Mouse (Mus musculus) stomach, postnatal 0 days (tissue): ENCODE measurements around the gene Mrpl58. TPM values are rescaled to one million over a fixed set of nuclear protein-coding genes. Genes with fewer than 3 reads are reported as not detected.

Experiments
- ATAC-seq: fragments of 200-750 bp; cut with Nextera tagmentation; 2 replicates; pipeline ENCODE4 v1.8.0; 2017; ENCODE audit not compliant: low FRiP score, low TSS enrichment
- DNase-seq: peaks from one replicate; pipeline ENCODE4 v3.0.0-alpha.2; 2016; ENCODE audit warnings: low spot score
- H3K27ac ChIP-seq: fragments of 300-500 bp; sonication (generic); replicated peaks from 2 replicates; pipeline ENCODE4 v1.5.1; 2014; ENCODE audit warnings: mild to moderate bottlenecking, control low read depth
- H3K27me3 ChIP-seq: fragments of 300-500 bp; sonication (generic); 2 replicates; pipeline ENCODE4 v1.6.1; 2014; ENCODE audit warnings: low read length; ENCODE audit not compliant: control insufficient read depth, insufficient read depth
- H3K36me3 ChIP-seq: fragments of 300-500 bp; sonication (generic); 2 replicates; pipeline ENCODE4 v1.6.1; 2014; ENCODE audit warnings: low read length, mixed read lengths; ENCODE audit not compliant: control insufficient read depth, insufficient read depth
- H3K4me1 ChIP-seq: fragments of 300-500 bp; sonication (generic); replicated peaks from 2 replicates; pipeline ENCODE4 v1.6.1; 2014; ENCODE audit warnings: antibody characterized with exemption; ENCODE audit not compliant: control insufficient read depth, insufficient read depth
- H3K4me2 ChIP-seq: fragments of 300-500 bp; sonication (generic); replicated peaks from 2 replicates; pipeline ENCODE4 v1.6.1; 2014; ENCODE audit warnings: low read depth, mild to moderate bottlenecking, control low read depth, moderate library complexity
- H3K4me3 ChIP-seq: fragments of 300-500 bp; sonication (generic); 2 replicates; pipeline ENCODE4 v1.5.1; 2014; ENCODE audit warnings: low read depth, low read length, control low read depth
- H3K9ac ChIP-seq: fragments of 300-500 bp; sonication (generic); 2 replicates; pipeline ENCODE4 v1.6.1; 2014; ENCODE audit warnings: mild to moderate bottlenecking, low read length, control low read depth, mixed read lengths
- H3K9me3 ChIP-seq: fragments of 300-500 bp; sonication (generic); 2 replicates; pipeline ENCODE4 v1.6.1; 2016; ENCODE audit warnings: low read length; ENCODE audit not compliant: control insufficient read depth
- CTCF ChIP-seq: IDR thresholded peaks from 2 replicates; pipeline ENCODE4 v1.5.1; 2016; ENCODE audit warnings: antibody characterized with exemption, low read depth, mild to moderate bottlenecking, moderate library complexity
- EP300 ChIP-seq: optimal IDR thresholded peaks from 2 replicates; pipeline ENCODE3; 2016; ENCODE audit warnings: antibody characterized with exemption
- WGBS: fragments of 180-500 bp; shearing (Covaris S2); extraction: QIAGEN DNeasy Blood & Tissue Kit; methylation state at CpG from one replicate; pipeline ENCODE4 v1.1.7; 2014; 5-methylcytosine and 5-hydroxymethylcytosine counted together
- microRNA-seq: library from miRNA; unstranded; fragments of <30 nt; microRNA quantifications from one replicate; pipeline ENCODE4, GENCODE M21; 2016
- polyA plus RNA-seq: library from polyadenylated mRNA; unstranded; fragments of >200 nt; fragmentation: Nextera tagmentation; extraction: Ambion mirVana; gene quantifications from 2 replicates; pipeline ENCODE4 v1.2.1, GENCODE M21; 2015

Gene Mrpl58
- polyA plus RNA-seq, 1 experiment from 2014 or later, result 144 TPM

GRCm38 (mm10) chr11:115457405-115457804, 53.9 kb downstream of the Mrpl58 start:
- H3K4me2 ChIP-seq, result no peak overlapping the region
- no peak overlapping the region for H3K4me3 ChIP-seq
- H3K9ac ChIP-seq, result no peak overlapping the region
- H3K27me3 ChIP-seq, result no peaks in the 10 kb centered on the region
- H3K36me3 ChIP-seq, result no peaks in the 10 kb centered on the region
- 38% methylated on average over 6 of the region's 6 CpGs for WGBS
- H3K27ac ChIP-seq, result no peak overlapping the region
- DNase-seq, result no peak
- no peaks in the 10 kb centered on the region for H3K9me3 ChIP-seq
- TF ChIP-seq EP300, result no peak
- no peak for TF ChIP-seq CTCF
- H3K4me1 ChIP-seq, result no peaks in the 10 kb centered on the region
- ATAC-seq, result no peak

- Histone ChIP-seq H3K4me3 (no peak overlapping the region), H3K9ac (no peak overlapping the region), H3K36me3 (no peaks in the 10 kb centered on the region), H3K4me1 (no peaks in the 10 kb centered on the region), H3K4me2 (no peak overlapping the region), H3K27me3 (no peaks in the 10 kb centered on the region), H3K9me3 (no peaks in the 10 kb centered on the region), H3K27ac (no peak overlapping the region)
- ATAC-seq, result no peak
- WGBS, result 25% methylated on average over 8 of the region's 8 CpGs
- no peak for DNase-seq
- TF ChIP-seq CTCF (no peak), EP300 (no peak)
Measured at GRCm38 (mm10) chr11:115460976-115461375, 57.4 kb downstream of the Mrpl58 start.

- Histone ChIP-seq H3K27me3 (no peaks in the 10 kb centered on the region), H3K4me3 (no peak overlapping the region), H3K9me3 (no peaks in the 10 kb centered on the region), H3K36me3 (no peaks in the 10 kb centered on the region), H3K4me2 (no peak overlapping the region), H3K27ac (peak overlapping the region; percentile 45; the same call in 1 of the 2 replicates), H3K4me1 (no peaks in the 10 kb centered on the region), H3K9ac (no peak overlapping the region)
- WGBS, result 49% methylated on average over 5 of the region's 5 CpGs
- DNase-seq (no peak), ATAC-seq (no peak)
- no peak for TF ChIP-seq EP300
Measured at GRCm38 (mm10) chr11:115461846-115462242, 58.3 kb downstream of the Mrpl58 start.

Small RNA genes within 50 kb of the gene (microRNA-seq; reads per million reads assigned to microRNA genes)
- not detected for gene Mir3968

Other genes starting within 250 kb of the Mrpl58 start
- gene Slc9a3r1, start 240.4 kb upstream of the Mrpl58 start, polyA plus RNA-seq, result 104 and 109 TPM in 2 replicates
- gene Tmem104, start 216.3 kb upstream of the Mrpl58 start, polyA plus RNA-seq, result 6.3 and 8.2 TPM in 2 replicates
- 17.7 and 18.1 TPM in 2 replicates for gene Nat9, start 215.9 kb upstream of the Mrpl58 start, polyA plus RNA-seq
- gene Grin2c, start 136.5 kb upstream of the Mrpl58 start, polyA plus RNA-seq, result not detected in 2 replicates
- 6.7 and 7.3 TPM in 2 replicates for gene Fdxr, start 126.7 kb upstream of the Mrpl58 start, polyA plus RNA-seq
- gene Fads6, start 106.1 kb upstream of the Mrpl58 start, polyA plus RNA-seq, result 1.3 and 1.5 TPM in 2 replicates
- gene Otop2, start 96.6 kb upstream of the Mrpl58 start, polyA plus RNA-seq, result 4.2 and 4.7 TPM in 2 replicates
- 0.34 and 0.36 TPM in 2 replicates for gene Ush1g, start 81.7 kb upstream of the Mrpl58 start, polyA plus RNA-seq
- gene Otop3, start 69.0 kb upstream of the Mrpl58 start, polyA plus RNA-seq, result 20.5 and 21.0 TPM in 2 replicates
- 37.5 and 42.7 TPM in 2 replicates for gene Hid1, start 36.0 kb upstream of the Mrpl58 start, polyA plus RNA-seq
- 3.9 and 4.1 TPM in 2 replicates for gene Cdr2l, start 21.8 kb upstream of the Mrpl58 start, polyA plus RNA-seq
- 883 and 916 TPM in 2 replicates for gene Atp5h, start 16.2 kb downstream of the Mrpl58 start, polyA plus RNA-seq
- 11.6 and 13.0 TPM in 2 replicates for gene Kctd2, start 16.4 kb downstream of the Mrpl58 start, polyA plus RNA-seq
- gene Trim80, start 36.8 kb downstream of the Mrpl58 start, polyA plus RNA-seq, result 0.10 and 0.13 TPM in 2 replicates
- gene Slc16a5, start 58.7 kb downstream of the Mrpl58 start, polyA plus RNA-seq, result 14.4 and 17.3 TPM in 2 replicates
- gene Armc7, start 71.9 kb downstream of the Mrpl58 start, polyA plus RNA-seq, result 6.3 and 6.5 TPM in 2 replicates
- gene Nt5c, start 88.1 kb downstream of the Mrpl58 start, polyA plus RNA-seq, result 145 and 152 TPM in 2 replicates
- 356 and 371 TPM in 2 replicates for gene Jpt1, start 110.6 kb downstream of the Mrpl58 start, polyA plus RNA-seq
- 533 and 539 TPM in 2 replicates for gene Sumo2, start 132.5 kb downstream of the Mrpl58 start, polyA plus RNA-seq
- gene Nup85, start 160.7 kb downstream of the Mrpl58 start, polyA plus RNA-seq, result 44.6 and 47.2 TPM in 2 replicates
- gene Mrps7, start 200.2 kb downstream of the Mrpl58 start, polyA plus RNA-seq, result 52.6 and 58.4 TPM in 2 replicates
- 5.2 TPM in 2 replicates for gene Gga3, start 200.3 kb downstream of the Mrpl58 start, polyA plus RNA-seq
- gene Mif4gd, start 209.2 kb downstream of the Mrpl58 start, polyA plus RNA-seq, result 48.9 and 52.3 TPM in 2 replicates
- 12.5 and 14.0 TPM in 2 replicates for gene Slc25a19, start 224.5 kb downstream of the Mrpl58 start, polyA plus RNA-seq